Mouse (Mus musculus): ENCODE results near the gene Dhrs7c. TPM values are rescaled to one million over a fixed set of nuclear protein-coding genes. Genes with fewer than 3 reads are reported as not detected.

The Dhrs7c gene
- total RNA-seq, 1 experiment from 2014 or later = not detected

GRCm38 (mm10) chr11:67839810-67840209, 41.8 kb downstream of the Dhrs7c start:
- DNase-seq = no peak

GRCm38 (mm10) chr11:67845193-67845592, 47.2 kb downstream of the Dhrs7c start:
- no peak for DNase-seq

- DNase-seq = no peak
Measured at GRCm38 (mm10) chr11:67851770-67852169, 53.8 kb downstream of the Dhrs7c start.

GRCm38 (mm10) chr11:67853996-67854395, 56.0 kb downstream of the Dhrs7c start:
- no peak for DNase-seq

DNA sequence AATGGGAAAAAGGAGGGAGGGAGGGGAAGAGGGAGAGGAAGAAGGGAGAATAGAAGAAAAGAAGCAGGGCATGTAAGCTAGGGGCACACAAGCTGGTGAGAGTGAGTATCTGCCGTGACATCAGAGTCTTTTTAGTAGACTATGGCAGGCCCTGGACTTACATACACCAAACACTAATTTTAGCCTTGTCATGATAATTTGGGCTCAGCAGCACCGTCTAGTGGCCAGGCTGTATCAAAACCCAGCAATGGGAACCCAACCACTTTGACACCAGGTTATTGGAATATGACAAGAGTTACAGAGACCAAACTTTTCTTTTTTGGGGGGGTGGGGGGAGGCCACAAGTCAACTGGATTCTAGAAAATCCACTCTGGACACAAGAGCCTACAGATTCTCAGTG, 57.0 kb downstream of the Dhrs7c start:
- peak; percentile 55 for DNase-seq

DNA sequence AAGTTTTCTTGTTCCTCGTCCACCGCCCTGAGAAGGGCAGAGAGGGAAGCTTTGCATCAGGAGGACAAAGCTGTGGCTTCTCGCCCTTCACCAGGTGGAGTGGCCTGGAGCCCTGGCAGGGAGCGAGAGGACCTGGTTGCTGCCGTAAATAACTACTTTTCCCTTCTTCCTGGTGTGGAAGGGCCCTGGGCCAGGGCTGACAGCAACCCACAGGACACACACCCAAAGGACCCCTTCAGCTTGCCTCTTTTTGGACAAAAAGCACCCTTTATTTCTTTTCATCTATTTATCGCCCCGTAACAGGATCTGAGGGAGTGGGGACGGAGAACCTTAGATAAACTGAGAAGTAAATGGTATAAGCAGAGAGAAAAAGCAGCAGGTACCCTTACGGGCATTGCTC, 60.5 kb downstream of the Dhrs7c start:
- DNase-seq = no peak

DNA sequence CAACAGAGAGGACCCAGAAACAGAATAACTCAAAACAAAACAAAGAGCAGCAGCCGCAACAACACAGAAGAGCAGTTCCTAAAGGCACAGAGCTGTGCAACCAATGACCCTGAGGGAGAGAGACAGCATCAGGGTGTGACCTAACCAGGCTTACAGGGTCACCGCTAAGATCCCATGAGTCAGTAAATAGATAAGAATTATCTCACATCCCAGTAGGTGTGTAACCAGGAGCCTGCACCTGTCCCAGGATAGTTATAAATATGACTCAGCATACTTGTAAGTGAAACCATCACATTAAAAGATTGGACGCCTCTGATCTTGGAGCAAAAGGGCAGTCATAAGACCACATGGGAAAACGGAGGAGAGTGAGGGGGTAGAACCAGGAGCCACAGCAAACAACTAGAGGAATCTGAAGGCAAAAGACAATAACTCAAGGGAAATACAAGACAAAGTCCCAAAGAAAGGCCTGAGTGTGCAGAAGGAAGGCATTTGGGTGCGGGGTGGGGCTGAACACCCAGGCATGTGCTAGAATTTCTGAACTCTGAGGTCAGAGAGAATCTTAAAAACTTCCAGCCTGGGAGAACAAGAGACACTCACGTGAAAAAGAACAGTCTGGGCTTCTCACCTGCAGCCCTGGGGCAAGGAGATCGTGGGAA, 62.9 kb downstream of the Dhrs7c start:
- DNase-seq = no peak

DNA sequence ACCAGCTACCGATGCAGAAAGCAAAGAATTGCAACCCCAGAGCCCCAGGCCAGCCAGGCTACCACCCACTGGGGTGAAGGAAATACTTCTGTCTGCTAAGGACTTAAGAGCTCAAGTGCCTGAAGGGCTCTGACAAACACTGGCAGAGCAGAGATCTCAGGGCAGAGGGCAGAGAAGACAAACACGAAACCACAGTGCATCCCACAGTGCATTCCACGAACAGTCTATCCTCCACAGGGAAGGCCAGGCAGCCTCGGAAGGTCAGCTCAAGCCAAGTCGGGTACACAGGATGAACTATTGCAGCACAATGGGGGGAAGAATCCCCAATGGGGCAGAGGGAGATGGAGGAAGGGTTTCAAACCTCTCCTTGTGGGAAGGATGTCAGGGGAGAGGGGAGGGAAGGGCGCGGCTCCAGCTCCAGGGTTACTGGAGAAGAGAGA, 63.4 kb downstream of the Dhrs7c start:
- no peak for DNase-seq

GRCm38 (mm10) chr11:67865100-67865499, 67.1 kb downstream of the Dhrs7c start:
- no peak for DNase-seq

Other genes starting within 250 kb of the Dhrs7c start
- gene Rcvrn, start 102.9 kb upstream of the Dhrs7c start, total RNA-seq (2021) = not detected in 2 replicates
- gene Glp2r, start 27.0 kb upstream of the Dhrs7c start, total RNA-seq (2021) = not detected in 2 replicates
- not detected in 2 replicates for gene Gsg1l2, start 23.6 kb upstream of the Dhrs7c start, total RNA-seq (2021)
- 2.0 and 2.1 TPM in 2 replicates for gene Usp43, start 124.0 kb downstream of the Dhrs7c start, total RNA-seq (2021)
- gene Cfap52, start 167.5 kb downstream of the Dhrs7c start, total RNA-seq (2021) = not detected in 2 replicates
- 28.5 and 35.5 TPM in 2 replicates for gene Stx8, start 168.0 kb downstream of the Dhrs7c start, total RNA-seq (2021)